Mouse (Mus musculus) megakaryocyte-erythroid progenitor cell, adult 5-6 weeks (primary cell): Measurements from ENCODE around the gene Tacc3. TPM values are rescaled to one million over a fixed set of nuclear protein-coding genes. Genes with fewer than 3 reads are reported as not detected.

Experiments used
- ATAC-seq: replicated peaks from 2 replicates; pipeline ENCODE4 v1.8.0; 2016; ENCODE audit warnings: mild to moderate bottlenecking, inconsistent platforms; ENCODE audit not compliant: severe bottlenecking, poor library complexity, low FRiP score, low TSS enrichment
- total RNA-seq, 2 experiments: library from RNA; stranded (forward) in 1 of 2; stranded (reverse) in 1 of 2; fragments of 200-1000, 215-1000 nt in 1 of 2; fragments of >200 nt in 1 of 2; fragmentation: Nextera tagmentation in 1 of 2; gene quantifications; 2 replicates each; pipeline ENCODE4 v1.2.3; 2014 to 2017

Gene Tacc3
- total RNA-seq, 2 experiments from 2014 or later, result 121 to 155 TPM

DNA sequence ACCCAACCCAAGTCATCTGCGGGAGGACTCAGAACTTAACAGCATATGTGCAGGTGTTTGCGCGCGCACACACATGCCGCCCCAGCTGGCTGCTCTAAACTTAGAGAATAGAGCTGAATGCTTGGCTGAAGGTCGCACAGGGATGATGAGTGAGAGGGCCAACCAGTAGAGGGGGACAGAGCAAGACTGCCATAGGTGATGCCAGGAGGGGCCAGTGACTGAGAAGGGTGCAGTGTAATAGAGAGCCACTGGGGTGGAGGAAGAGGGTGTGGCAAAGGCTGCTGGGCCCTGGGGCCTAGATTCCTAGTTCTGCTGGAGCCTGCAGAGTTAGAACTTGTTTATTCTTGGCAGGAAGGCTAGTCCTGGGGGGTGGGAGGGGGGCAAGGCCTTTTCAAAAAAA, 58.5 kb downstream of the Tacc3 start:
- ATAC-seq, result no peak

DNA sequence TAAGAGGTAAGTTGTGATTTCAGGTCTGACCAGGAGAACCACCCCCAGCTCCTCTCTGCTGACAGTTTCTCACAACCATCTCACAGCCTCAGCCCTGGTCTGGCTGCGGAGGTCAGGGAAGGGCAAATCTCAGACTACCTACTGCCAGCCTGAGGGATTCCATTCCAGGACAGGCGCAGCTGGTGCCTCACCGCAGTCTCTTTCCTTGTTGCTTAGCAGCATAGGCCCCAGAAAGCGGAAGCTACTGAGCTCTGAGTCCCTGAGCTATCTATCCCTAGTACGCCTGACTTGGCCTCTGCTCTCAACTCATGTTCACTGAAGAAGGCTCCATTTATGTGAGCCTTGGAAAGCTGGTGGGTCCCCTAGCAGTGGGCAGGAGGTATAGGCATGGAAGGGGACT, 60.5 kb downstream of the Tacc3 start:
- no peak for ATAC-seq

DNA sequence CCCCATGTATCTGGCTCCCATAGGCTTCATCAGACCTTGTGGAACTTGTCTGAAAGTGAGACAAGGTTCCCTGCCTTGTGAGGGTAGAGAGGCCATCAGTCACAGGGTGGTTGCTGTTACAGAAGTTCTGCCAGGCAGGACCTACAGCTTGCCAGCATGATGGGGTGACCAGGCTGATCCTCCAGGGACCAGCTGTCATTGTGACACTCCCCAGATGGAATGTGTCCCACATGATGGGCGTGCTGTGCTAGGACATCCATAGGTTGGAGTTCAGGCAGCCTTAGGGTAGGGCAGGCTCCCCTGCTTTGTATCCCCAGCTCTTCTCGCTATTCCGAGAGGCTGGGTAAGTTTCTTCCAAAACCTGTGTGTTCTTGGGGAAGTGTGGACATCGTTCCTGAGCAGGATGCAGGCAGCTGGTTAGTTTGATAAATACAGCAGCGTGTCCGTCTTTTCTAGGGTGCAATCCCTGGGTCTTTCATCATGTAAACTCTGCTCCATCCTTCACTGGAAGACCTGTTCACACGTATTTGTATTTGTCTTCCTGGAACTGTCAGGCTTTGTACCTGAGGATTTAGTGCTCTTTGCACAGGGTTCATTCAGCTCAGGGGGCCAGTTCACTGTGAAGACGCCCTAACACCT, 63.0 kb downstream of the Tacc3 start:
- no peak for ATAC-seq

DNA sequence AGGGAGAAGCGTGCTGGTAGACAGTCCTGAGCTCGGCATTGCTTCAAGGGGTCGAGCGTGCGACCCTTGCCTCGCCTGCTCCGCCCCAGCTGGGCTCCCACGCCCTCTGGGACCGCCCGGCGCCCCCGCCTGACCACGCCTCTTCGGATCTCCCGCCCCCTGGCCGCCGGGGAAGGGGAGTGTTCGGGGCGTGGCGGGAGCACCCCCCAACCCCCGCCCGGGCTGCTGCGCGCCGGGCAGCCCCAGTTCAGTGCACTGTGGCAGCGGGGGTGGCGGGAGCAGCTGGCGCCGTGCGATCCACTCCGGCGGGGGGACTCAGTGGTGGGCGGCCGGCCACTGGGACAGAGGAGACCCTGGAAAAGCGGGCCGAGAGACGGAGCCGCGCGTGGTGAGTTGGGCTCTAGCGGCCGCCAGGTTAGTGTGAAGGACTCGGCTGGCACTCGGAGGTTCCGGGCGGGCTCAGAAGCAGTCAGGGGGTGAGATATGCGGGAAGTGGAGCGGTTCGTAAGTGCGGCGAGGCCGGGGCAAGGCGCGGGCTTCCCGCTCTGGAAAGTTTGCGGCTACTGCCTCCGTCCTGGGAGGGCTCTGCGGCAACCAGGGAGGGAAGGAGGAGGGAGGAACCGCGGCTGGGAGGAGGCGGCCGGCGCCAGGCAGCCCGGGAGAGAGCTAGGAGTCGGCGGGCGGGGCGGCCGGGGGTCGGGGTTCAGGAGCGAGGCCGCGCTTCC, 63.8 kb downstream of the Tacc3 start, which contains the start of gene Fgfr3:
Gene Fgfr3, plus strand, starts transcription at position 134 of the 725 bp plus-strand sequence.
- ATAC-seq, result no peak

DNA sequence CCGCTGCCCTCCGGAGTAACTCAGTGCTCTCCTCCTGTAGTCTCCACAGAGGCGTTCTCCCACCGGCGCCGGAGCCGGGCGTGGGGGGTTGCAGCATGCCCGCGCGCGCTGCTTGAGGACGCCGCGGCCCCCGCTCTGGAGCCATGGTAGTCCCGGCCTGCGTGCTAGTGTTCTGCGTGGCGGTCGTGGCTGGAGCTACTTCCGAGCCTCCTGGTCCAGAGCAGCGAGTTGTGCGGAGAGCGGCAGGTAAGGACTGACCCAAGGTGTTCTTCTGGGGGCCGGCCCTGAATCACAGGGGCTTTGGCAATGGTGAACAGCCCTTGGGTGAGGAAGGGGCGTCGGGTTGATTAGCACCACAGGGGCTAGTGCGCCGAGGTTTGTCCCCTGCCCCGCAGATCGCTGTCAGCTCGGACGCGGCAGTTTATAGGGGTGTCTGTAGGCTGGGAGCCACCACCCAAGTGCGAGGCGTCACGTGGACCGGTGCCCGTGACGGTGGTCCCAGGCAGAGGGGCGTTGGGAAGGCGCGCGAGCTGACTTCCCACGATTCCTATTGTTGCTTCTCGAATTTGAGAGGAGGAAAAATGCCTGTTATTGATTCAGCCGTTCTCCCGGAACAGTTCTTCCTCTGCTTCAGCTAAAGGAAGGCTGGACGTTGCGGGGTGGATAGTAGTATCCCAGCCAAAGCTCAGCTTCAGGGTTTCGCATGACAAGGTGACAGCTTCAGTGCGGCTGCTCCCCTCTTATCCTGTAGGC, 64.5 kb downstream of the Tacc3 start:
- no peak for ATAC-seq

DNA sequence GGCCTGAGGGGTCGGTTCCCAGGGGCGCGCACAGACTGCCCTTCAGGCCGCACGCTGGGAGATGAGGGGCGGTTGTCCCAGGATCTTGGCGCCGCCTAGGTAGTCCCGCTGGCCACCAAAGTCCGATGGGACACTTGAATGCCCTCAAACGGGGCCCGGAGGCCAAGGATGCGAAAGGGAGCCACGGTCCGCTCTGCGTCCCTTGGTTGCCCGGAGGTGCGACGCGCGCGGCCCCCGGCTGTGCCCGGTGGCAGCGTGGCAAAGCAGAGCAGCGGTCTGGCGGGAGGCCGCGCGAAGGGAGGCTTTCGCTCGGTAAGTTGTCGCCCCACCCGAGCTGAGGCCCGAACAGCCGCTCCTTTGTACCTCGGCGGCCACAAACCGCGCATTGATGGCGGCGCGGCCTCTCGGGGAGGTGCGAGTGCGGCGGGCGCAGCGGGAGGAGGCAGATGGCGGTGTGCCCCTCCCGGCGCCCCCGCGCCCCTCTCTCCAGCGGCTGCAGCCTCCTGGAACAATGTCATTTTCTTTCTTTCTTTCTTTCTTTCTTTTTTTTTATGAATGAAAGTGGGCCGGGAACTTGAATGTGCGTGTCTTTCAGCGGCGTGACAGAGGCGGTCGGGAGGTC, 65.2 kb downstream of the Tacc3 start:
- ATAC-seq, result no peak

DNA sequence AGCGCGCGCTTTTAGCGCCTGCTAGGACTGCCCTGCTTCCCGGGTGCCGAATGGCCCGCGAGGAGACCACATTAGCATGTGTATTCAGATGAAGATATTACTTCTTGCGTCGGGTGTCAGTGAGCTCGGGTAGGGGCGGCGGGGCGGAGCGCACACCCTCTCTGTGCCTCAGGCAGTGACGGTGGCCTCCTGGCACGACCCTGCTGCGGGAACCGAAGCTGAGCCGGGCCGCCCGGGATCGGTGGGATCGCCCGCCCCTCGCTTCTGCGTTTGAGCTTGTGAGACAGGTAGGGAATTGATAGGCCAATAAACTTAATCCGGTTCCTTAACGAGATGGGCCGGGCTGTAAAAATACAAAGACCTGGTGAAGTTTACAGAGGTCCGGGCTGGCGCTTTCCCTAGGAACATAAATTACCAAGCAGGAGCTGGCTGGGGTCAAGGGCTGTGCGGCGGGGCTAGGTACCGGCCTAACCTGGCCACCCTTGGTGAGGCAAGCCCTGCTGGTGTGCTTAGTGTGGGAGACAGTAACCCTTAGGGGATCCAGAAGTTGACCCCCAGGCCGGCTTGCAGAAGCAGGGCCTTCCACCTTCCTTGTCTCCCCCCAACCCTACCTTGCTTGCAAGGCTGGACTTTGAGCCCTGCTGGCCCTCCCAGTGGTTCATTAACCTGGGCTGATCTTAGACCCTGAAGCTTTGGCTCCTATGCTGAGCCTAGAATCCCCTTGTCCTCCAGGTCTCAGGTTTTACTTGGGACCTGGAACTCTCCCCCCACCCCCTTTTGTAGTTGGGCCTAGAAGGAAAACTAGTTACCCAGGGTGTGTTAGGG, 65.9 kb downstream of the Tacc3 start:
- no peak for ATAC-seq

DNA sequence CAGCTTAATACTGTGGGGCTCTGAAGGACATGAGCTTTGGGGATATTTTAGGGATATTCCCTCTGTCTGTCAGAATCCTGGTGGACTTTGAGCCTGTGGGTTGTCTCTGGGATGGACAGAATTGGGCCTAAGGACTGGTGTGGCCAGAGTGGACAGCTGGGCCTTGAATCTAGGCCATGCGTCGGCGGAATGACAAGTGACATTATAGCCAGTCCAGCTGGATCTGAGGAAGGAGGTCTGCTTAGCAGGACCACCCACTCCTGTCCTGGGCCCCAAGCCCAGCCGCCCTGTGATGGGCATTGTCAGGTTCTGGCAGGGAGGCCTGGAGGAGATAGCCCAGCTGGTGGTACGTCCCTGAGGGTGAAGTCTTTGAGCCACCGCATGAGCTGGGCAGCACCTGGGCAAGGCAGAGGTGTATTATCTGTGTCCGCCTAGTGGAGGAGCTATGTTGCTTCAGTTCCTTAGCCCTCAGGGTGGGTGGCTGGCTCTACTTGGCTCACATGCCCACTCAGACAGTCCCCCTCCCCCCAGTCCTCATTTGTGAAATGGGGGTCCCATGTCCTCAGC, 68.2 kb downstream of the Tacc3 start:
- no peak for ATAC-seq

DNA sequence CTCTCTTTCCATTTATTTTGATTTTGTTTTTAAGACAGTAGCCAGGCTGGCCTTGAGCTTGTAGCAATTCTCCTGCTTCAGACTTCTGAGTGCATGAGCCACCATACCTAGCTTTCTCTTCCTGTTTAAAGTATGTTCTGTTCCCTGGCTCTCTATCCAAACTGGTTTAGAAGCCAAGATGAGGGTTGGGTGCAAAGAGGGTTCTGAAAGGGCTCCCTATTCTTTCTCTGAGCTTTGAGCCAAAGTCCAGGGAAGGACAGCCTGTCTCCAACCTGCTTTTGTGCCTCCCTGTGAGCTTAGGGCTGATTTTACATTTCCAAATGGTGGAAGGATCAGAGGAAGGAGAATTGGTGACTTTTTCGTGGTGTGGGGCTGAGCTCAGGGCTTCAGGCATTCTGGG, 69.0 kb downstream of the Tacc3 start:
- no peak for ATAC-seq

Other genes starting within 250 kb of the Tacc3 start
- gene Nkx1-1, start 224.2 kb upstream of the Tacc3 start, total RNA-seq (2014; fragmentation: Nextera tagmentation), result not detected in 2 replicates
- not detected in 2 replicates for gene Nkx1-1, start 224.2 kb upstream of the Tacc3 start, total RNA-seq (2017)
- gene Fam53a, start 28.5 kb upstream of the Tacc3 start, total RNA-seq (2014; fragmentation: Nextera tagmentation), result 44.2 and 44.7 TPM in 2 replicates
- gene Fam53a, start 28.5 kb upstream of the Tacc3 start, total RNA-seq (2017), result 14.6 and 21.7 TPM in 2 replicates
- gene Gm9903, start 28.2 kb upstream of the Tacc3 start, total RNA-seq (2014; fragmentation: Nextera tagmentation), result not detected in 2 replicates
- gene Gm9903, start 28.2 kb upstream of the Tacc3 start, total RNA-seq (2017), result 0.69 TPM in 1 of 2 replicates, not detected in the other
- gene Slbp, start 5.6 kb upstream of the Tacc3 start, total RNA-seq (2014; fragmentation: Nextera tagmentation), result 229 and 276 TPM in 2 replicates
- 348 and 369 TPM in 2 replicates for gene Slbp, start 5.6 kb upstream of the Tacc3 start, total RNA-seq (2017)
- 20.5 and 30.5 TPM in 2 replicates for gene Tmem129, start 288 bp downstream of the Tacc3 start, total RNA-seq (2014; fragmentation: Nextera tagmentation)
- gene Tmem129, start 288 bp downstream of the Tacc3 start, total RNA-seq (2017), result 12.3 and 34.4 TPM in 2 replicates
- not detected in 2 replicates for gene Fgfr3, start 63.5 kb downstream of the Tacc3 start, total RNA-seq (2014; fragmentation: Nextera tagmentation)
- not detected in 2 replicates for gene Fgfr3, start 63.5 kb downstream of the Tacc3 start, total RNA-seq (2017)
- gene Letm1, start 124.7 kb downstream of the Tacc3 start, total RNA-seq (2014; fragmentation: Nextera tagmentation), result 21.0 and 26.1 TPM in 2 replicates
- gene Letm1, start 124.7 kb downstream of the Tacc3 start, total RNA-seq (2017), result 20.6 and 23.1 TPM in 2 replicates
- 53.6 and 74.0 TPM in 2 replicates for gene Nsd2, start 162.6 kb downstream of the Tacc3 start, total RNA-seq (2014; fragmentation: Nextera tagmentation)
- 42.2 and 74.4 TPM in 2 replicates for gene Nsd2, start 162.6 kb downstream of the Tacc3 start, total RNA-seq (2017)